Mouse (Mus musculus) ovary, postnatal 14 days (tissue): Measurements from ENCODE around the gene Parp3.

Source experiments
- DNase-seq: peaks from one replicate; pipeline ENCODE4 v3.0.0; 2022; ENCODE audit warnings: low spot score

The Parp3 gene

DNA sequence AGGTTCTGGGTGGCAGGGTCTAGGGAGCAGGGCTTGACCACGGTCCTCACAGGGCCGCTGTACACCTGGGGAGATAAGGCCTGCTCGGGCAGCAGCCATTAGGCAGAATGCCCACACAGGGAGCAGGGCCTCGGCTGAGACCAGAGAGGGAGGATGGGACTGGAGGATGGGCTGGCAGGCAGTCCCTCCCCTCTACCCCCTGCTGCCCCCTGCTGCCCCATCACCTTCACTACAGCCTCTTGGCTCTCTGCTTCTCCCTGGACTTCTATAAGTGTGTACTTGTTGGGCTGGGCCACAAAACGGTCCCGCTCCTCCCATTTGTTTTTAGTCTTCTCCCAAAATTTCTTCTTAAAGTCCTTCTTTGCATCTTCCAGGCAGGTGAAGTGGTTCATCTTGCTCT, 2.3 kb downstream of the Parp3 start:
- peak; percentile 59 for DNase-seq

DNA sequence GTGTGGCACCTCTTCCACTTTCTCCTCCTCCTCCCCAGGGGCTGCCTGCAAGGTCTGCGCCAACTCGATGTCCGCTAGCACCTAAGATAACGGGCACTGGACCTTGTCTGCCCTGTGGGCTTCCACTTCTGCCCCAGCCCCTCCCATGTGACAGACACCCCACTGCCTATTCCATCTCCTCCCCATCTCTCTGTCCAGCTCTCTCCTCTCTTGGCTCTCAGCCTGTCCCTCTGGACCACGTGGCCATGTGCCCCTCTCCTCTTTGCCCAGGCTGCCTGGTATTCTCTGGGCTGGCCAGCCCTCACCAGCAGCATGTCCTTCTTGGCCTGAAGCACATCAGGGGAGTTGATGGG, 3.0 kb downstream of the Parp3 start:
- no peak for DNase-seq

DNA sequence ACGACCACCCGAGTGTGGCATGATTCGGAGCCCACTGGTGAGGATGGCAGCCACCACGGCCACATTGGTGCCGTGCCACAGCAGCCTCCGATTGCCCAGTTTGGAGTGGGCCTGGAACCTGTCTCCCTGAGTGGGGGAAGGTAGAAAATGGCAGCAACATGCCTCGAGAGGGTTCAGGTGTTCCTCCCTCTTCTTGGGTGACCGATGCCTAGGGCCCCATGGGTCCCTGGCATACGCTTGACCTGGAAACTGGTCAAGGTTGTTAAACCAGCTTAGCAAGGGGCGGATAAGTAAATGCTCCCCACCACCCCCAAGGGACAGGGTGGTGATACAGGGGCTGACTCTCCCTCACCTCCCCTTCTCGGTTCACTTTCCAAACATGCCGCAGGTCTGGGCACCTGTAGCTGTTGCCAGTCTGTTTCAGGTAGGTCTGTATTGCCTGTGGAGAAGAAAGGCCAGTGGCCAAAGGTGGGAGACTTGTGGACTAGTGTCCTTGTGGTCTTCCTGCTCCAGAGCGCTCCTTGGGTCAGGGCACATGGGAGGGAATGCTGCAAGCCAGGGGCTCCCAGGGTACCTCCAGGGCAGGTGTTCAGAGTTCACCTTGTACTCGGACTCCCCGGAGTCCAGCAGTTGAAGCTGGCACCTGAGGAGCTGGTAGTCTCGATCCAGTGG, 3.5 kb downstream of the Parp3 start:
- no peak for DNase-seq

DNA sequence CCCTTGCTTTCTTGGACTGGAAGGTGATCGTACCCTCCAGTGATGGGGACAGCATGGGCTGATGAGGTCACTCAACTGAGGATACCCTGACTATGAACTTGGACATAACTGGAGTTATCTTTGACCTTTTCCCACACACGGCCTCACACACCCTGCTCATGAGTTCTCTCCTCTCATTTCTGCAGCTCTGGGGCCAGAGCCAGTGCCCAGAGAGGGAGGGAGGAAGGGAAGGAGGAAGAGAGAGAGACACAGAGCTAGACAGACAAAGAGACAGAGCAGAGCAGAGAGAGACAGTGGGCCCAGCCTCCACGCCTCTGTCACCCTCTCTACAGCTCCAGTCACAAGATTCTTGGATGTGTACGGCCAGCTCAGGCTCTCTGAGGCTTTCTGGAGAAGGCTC, 4.4 kb downstream of the Parp3 start:
- no peak for DNase-seq

DNA sequence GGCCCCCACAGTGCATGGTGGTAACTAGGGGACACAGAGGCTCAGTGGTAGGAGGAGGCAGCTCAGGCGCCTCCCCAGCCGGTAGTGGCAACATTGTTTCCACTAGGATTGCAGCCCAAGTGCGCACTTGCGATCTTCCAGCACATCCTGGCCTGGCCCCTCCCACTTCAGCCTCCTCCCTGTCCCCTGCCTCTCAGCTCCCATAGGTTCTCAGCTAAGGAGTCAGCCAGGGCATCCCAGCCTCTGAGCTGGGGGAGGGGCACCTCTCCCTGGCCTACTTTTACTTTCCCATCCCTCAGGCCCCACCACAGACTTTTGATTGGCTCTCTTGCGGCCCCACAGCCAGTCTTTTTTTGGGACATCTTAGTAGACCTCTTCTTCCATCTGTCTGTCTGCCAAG, 4.9 kb downstream of the Parp3 start:
- peak; percentile 33 for DNase-seq

DNA sequence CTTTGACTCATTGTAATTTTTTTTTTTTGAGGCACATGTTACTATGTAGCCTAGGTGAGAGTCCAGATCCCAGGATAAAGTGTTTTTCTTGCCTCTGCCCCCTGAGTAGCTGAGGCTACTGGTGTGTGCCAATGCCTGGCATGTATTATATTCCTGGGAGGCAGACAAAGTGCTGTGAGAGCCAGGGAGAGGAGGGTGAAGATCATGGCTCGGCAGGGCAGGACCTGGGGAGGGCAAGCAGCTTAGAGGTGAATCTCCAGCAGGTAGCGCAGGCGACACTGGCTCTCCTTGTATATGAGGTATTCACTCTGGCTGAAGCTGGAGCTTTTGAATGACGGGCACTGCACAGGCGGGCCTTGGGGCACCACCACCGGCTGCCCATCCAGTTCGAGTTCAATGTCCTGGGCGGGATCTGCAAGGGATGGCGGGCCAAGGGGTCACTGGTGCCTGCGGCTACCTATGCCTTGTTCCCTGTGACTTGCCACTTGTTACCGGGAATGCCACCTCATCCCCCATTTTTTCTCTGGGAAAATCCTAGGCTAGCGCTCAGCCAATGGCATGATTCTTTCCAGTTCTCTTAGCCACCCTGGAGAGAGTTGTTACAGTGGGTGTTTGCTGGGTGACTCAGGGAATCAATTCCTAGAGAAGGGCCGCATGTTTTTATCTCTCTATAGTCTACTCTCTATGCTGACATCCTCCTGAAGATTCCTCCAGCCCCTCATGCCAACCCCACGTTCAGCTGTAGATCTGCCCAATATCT, 5.6 kb downstream of the Parp3 start:
- DNase-seq: no peak

DNA sequence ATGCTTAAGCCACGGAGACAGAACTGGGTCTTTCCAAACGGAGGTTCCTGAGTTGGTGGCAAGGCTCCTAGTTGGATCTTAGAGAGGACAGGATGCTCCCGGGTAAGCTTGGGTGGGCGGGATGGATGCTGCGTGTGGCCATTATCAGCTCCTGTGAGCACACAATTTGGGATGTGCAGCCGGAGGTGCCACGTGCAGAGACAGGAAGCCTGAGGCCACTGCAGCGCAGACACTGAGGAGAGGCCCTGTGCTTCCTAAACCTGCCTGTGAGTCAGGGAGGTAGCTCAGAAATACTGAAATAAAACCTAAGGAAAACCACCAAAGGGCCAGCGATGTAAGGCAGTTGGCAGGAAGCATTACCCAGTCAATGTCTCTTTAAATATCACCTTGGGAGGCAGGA, 7.0 kb downstream of the Parp3 start:
- DNase-seq: no peak

DNA sequence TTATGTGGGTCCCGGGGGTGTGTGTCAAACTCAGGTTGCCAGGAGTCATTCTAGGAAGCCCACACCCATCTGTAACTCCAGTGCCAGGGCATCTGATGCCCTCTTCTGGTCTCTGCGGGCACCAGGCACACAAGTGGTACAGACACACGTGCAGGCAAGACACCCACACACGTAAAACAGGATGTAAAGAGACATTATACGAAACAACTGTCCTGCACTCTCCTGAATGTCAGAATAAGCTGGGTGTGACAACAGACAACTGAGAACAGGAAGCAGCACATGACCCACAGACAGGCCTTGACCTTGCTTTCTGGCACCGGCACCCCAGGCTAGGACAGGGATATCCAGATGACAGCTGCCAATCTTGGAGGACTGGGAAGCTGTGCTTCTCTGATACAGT, 7.4 kb downstream of the Parp3 start:
- no peak for DNase-seq

DNA sequence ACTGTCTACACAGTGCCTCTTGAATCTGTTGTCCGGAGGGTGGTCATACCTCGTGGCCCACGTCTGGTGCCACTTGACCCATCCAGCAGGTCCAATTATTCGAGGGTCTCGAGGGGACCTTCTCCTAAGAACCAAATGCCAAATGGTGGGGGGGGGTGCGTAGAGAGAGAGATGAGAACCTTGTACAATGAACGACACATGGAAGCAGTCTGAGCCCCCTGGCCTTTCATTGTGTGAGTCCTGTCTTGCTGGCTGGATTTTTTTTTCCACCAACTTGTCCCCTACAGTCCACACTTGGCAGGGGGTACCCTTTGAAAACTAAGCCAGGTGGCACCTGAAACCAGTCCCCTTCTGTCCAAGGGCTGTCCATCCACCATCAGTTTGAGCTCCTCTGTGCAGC, 9.0 kb downstream of the Parp3 start:
- DNase-seq: no peak

DNA sequence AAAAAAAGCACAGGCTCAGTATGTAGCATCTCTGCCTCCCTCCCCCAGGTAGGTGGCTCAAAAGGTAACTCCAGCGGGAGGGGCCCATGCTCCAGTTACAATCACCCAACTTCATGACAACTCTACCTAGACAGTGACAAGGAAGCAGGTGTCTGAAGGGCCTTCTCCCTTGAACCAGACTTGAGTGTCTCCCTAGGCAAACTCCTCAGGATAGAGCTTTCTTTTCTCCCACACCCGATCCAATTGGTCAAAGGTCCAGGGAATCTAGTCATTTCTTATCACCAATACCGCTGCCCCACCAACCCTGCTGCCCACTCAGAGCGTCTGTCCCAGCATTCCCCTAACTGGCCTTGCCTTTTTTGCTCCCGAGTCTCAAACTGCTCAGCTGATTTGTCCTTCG, 10.0 kb downstream of the Parp3 start:
- DNase-seq: no peak

DNA sequence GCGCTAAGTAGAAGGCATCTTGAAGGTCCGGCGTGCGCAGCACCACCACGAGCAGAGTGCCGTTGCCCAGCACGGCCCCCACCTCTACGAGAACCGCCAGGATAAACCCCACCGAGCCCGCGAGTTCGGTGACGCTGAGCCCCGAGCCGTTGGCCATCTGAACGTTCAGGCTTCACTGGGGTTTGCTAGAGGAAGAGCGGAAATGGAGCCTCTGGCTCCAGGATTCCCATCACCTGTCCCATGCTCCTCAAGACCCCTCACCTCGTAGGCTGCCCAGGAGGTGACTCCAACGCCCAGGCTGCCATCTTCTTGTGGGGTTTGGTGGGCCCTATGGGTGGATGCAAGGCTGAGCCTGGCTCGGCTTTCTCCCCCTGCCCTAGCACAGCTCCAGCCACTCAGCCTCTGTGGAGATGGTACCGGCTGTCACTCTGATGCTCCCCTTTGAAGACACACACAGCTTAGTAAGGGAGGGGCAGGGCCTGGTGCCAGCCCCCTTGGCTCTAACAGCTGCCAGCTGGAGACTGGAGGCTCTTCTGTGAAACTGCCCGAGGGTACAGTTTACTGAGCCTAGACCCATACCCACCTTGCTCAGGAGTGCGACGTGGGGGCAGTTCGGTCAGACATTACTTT, 11.1 kb downstream of the Parp3 start, which contains the start of gene Gpr62:
Gene Gpr62, minus strand, starts transcription at position 368 of the 630 bp plus-strand sequence.
- no peak for DNase-seq

DNA sequence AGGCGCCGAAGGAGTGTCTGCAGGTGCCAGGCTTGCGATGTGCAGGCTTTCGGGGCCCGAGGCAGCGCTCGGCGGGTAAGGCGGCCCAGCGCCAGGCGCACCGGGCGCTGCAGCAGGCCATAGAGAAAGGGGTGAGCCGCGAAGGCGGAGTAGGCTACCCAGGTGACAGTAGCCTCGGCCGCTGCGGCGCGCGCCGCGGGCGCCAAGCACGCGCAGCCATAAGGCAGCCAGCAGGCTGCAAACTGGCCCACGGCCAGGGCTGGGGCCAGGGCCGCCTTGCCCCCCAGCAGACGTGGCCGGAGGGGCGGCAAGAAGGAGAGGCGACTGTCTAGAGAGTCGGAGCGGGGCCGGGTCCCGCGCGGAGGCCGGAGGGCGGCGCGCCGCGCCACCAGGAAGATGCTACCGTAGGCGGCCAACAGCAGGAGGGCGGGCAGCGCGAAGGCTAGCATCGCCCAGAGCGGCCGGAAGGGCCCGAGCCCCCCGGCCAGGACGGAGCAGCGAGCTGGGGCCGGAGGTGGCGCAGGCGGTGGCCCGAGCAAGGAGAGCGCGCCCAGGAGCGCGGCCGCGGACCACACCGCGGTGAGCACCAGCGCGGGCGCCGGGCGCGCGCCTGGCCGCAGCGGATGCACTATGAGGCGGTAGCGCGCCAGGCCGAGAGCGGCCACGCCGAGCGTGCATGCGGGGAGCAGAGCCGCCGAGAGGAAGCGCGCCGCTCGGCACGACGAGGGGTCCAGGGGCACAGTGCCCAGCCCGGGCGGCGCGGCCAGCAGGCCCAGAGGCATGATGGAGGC, 11.8 kb downstream of the Parp3 start:
- DNase-seq: peak; percentile 38

DNA sequence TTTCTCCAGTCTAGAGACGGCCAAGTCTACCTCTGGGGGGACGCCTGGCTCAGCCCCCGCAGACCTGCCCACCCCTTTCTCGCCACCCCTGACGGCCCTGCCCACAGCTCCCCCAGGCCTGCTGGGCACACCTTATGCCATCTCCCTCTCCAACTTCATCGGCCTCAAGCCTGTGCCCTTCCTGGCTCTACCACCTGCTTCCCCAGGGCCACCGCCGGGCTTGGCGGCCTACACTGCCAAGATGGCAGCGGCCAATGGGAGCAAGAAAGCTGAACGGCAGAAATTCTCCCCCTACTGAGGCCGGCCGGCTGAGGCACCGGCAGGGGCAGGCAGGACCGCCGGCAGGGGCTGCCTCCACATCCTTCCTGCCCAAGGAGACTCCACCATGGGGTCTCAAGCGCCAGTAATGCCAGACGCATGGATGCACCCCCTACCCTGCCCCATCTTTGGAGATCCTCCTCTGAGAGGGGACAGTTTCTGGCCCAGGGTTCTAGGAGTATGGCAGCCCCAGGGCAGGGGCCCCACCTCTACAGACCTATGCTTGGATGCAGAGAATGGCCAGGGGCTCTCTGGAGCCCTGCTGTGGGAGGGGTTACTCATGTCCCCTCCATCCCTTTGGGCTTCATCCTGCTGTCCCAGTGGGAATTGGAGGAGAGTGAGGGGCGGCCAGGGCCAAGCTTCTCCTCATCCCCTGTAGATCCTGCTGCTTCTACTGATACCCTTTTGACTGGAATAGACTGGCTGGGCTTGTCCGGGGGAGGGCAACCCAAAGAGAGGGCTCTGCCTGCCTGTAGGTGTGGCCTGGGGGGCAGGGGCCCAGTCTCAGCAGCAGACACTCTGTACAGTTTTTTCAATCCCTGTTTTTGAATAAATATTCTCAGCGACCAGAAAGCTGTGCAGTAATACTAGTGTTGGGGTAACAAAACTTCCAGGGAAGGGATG, 13.4 kb downstream of the Parp3 start:
- DNase-seq: no peak

DNA sequence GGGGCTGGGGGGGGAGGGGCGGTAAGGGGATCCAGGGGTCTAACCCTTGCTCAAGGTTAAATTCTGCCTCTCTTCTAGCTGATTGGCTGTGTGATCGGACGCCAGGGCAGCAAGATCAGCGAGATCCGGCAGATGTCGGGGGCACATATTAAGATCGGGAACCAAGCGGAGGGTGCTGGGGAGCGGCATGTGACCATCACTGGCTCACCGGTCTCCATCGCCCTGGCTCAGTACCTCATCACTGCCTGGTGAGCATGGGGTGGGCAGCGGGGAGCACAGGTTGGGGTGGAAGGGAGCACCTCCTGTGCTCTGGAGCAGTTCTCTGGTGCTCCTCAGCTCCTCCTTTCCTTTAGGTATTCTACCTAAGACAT, 14.3 kb downstream of the Parp3 start:
- no peak for DNase-seq

DNA sequence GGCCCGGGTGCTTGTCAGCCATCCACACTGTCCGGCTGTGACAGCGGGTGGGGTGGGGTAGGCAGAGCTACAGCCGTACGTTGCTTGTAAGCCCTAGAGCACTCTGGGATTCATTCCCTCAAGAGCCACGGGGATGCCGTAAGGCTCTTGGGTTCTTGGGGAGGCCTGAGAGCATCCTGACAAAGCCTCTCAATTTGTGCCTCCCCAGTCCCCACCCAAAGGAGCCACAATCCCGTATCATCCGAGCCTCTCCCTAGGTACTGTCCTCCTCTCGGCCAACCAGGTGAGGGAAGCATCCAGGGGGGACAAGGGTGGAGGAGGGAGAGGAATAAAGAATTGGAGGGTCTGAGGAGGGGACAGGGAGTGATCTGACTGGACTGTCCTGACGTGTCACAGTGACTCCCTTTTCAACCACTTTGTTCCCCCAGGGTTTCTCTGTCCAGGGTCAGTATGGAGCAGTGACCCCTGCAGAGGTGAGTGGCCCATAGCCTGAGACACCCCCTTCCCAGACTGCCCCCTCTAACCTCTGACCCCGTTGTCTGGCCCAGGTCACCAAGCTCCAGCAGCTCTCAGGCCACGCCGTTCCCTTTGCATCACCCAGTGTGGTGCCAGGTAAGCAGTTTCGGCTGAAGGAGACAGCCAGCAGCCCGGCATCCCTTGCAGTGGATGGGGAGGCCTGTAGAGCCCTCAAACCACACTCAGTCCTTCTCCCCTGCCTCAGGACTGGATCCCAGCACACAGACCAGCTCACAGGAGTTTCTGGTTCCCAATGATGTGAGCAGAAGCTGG, 14.9 kb downstream of the Parp3 start:
- DNase-seq: no peak

DNA sequence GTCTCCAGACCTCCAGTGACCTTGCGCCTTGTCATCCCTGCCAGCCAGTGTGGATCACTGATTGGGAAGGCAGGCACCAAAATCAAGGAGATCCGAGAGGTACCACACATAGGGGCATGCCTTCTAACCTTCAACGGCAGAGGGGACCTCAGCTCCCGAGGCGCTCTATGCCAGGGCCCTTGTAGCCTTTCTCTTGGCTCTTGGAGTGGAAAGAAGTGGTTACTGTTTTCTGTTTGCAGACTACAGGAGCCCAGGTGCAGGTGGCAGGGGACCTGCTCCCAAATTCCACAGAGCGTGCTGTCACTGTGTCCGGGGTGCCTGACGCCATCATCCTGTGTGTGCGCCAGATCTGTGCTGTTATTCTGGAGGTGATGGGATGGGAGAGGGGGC, 15.7 kb downstream of the Parp3 start:
- no peak for DNase-seq

DNA sequence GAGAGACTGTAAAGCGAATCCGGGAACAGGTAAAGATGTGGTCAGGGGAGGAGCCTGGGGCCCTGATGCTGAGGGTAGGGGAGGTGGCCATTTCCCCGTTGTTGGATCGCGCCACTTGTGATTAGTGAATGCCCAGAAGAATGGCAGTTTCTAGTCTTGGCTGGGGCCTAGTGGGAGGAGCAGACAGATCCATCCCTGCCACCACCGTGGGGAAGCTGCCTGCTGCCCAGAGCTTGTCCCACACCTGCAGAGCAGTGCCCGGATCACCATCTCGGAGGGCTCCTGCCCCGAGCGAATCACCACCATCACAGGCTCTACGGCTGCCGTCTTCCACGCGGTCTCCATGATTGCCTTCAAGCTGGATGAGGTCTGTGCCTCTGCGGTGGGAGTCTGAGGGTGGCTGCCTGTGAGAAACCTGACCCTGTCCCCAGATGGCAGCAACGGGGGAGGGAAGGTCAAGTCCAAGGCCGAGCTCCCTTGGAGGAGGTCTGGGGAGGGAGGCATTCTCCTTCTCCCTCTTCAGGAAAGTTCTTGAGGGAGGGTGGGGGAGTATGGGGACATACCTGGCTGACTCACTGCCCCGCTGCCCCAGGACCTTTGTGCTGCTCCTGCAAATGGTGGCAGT, 16.2 kb downstream of the Parp3 start:
- DNase-seq: no peak

DNA sequence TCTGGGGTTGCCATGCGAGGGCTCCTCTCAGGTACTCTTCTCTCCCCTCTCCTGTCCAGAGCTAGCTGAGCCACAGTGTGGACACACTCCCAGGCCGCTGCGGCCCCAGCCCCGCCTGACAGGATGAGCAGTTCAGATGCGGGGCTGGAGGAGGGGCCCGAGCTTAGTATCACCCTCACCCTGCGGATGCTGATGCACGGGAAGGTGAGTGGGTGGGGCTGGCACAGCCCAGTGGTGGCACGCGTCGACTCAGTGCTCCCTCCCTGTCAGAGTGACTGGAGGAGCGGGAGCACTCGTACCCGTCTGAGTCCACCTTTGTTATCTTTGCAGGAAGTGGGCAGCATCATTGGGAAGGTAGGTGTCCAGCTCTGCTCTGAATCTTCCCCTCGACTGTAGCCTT, 16.8 kb downstream of the Parp3 start:
- DNase-seq: no peak

DNA sequence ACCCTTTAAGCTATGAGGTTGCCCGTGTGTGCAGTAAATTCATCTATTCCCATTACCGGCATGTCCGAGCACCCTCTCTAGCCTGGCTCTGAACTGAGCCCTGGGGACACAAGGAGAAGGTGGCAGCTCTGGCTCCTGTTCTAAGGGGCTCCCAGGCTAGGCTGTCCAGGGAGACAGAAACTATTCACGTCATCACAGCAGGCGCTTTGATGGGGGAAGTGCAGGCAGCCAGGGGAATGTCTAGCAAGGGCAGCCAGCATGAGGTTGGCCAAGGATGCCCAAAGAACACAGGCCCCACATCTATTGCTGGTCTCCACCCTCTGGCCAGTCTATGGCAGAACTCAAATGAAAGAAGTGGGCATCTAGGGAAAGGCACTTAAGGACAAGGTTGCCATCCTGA, 18.8 kb downstream of the Parp3 start:
- DNase-seq: no peak

DNA sequence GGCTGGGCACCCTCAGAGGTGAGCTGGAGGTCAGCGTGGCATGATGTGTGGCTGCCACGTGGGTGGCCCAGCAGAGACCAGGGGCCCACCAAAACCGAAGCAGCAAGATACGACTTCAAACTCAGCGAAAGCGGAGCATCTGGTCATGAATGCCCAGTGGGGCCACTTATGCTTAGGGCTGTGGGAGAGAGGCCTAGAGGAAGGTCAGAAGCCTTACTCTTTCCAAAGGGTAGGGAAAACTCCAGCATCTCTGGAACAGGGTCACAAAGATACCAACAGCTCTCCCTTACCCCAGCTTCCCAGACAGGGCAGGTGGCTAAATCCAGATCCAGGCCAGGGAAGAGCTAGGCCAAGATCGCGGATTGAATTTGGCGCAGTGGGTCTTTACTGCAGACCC, 19.6 kb downstream of the Parp3 start:
- DNase-seq: no peak
